Mouse (Mus musculus) ES-E14 (cell line): Measurements from ENCODE around the gene Il1r1. TPM values are rescaled to one million over a fixed set of nuclear protein-coding genes. Genes with fewer than 3 reads are reported as not detected.

Experiments
- DNase-seq: peaks from one replicate; pipeline ENCODE4 v3.0.0-alpha.2; 2013; ENCODE audit warnings: low read depth, low spot score
- H3K27ac ChIP-seq: 2 replicates; pipeline ENCODE4 v1.5.1; 2012; ENCODE audit warnings: low read depth, mild to moderate bottlenecking, low read length, moderate library complexity, mixed read lengths; ENCODE audit not compliant: poor library complexity, insufficient read depth, severe bottlenecking
- H3K36me3 ChIP-seq: 2 replicates; pipeline ENCODE4 v1.6.1; 2012; ENCODE audit warnings: mild to moderate bottlenecking, low read length, moderate library complexity, mixed read lengths; ENCODE audit not compliant: control insufficient read depth, poor library complexity, insufficient read depth, severe bottlenecking
- H3K4me1 ChIP-seq, 2 experiments: fragments of 150-350 bp in 1 of 2; sonication (generic) in 1 of 2; 2 replicates each; pipeline ENCODE4 v1.6.1; 2012; ENCODE audit warnings: low read length in 2 of 2, mild to moderate bottlenecking in 1 of 2, mixed read lengths in 1 of 2; ENCODE audit not compliant: control insufficient read depth in 2 of 2, insufficient read depth in 2 of 2, poor library complexity in 1 of 2
- H3K4me3 ChIP-seq, 2 experiments: fragments of 150-350 bp in 1 of 2; sonication (generic) in 1 of 2; 2 replicates each; pipeline ENCODE4 v1.5.1; 2012; ENCODE audit warnings: low read length in 2 of 2, low read depth in 1 of 2, mild to moderate bottlenecking in 1 of 2, mixed read lengths in 1 of 2; ENCODE audit not compliant: insufficient read depth in 1 of 2, poor library complexity in 1 of 2, severe bottlenecking in 1 of 2
- H3K9ac ChIP-seq: 2 replicates; pipeline ENCODE4 v1.6.1; 2012; ENCODE audit warnings: low read depth, mild to moderate bottlenecking, low read length, mixed read lengths; ENCODE audit not compliant: poor library complexity, insufficient read depth, severe bottlenecking
- H3K9me3 ChIP-seq: fragments of 150-350 bp; sonication (generic); 2 replicates; pipeline ENCODE4 v1.6.1; 2012; ENCODE audit warnings: low read depth, mild to moderate bottlenecking, low read length; ENCODE audit not compliant: control insufficient read depth, insufficient read depth
- CHD2 ChIP-seq: IDR thresholded peaks from 2 replicates; pipeline ENCODE4 v1.6.1; 2014; ENCODE audit warnings: mild to moderate bottlenecking, low read depth, low read length, inconsistent platforms
- HCFC1 ChIP-seq: IDR thresholded peaks from 2 replicates; pipeline ENCODE4 v1.6.1; 2012; ENCODE audit warnings: low read length, inconsistent platforms, borderline replicate concordance; ENCODE audit not compliant: insufficient read depth
- MAFK ChIP-seq: IDR thresholded peaks from 2 replicates; pipeline ENCODE4 v1.6.1; 2014; ENCODE audit warnings: mild to moderate bottlenecking, low read depth, low read length, inconsistent platforms; ENCODE audit not compliant: insufficient read depth
- ZC3H11A ChIP-seq: IDR thresholded peaks from 2 replicates; pipeline ENCODE4 v1.6.1; 2012; ENCODE audit warnings: low read depth, mild to moderate bottlenecking, inconsistent platforms, low read length, borderline replicate concordance
- ZNF384 ChIP-seq: IDR thresholded peaks from 2 replicates; pipeline ENCODE4 v1.6.1; 2012; ENCODE audit warnings: low read depth, low read length, inconsistent platforms
- in situ Hi-C, 2 experiments: fragments of 600-800 bp; cut with MboI; formaldehyde crosslinking; loops; one replicate each; pipeline ENCODE4 v1.15.1; 2025; ENCODE audit warnings: low sequenced_read_pairs in 2 of 2, inconsistent platforms in 1 of 2; ENCODE audit not compliant: unreplicated experiment in 2 of 2
- total RNA-seq: library from RNA; depleted of rRNA; stranded (reverse); fragments of 300-350 nt; gene quantifications from 2 replicates; pipeline ENCODE4 v1.2.3, GENCODE M21; 2012

Gene Il1r1
- total RNA-seq, 1 experiment: 0.36 TPM

- H3K36me3 ChIP-seq: no peaks in the 10 kb centered on the region
- no peaks in the 10 kb centered on the region for H3K4me1 ChIP-seq
- TF ChIP-seq ZC3H11A: no peak
- no peak for TF ChIP-seq MAFK
- TF ChIP-seq ZNF384: no peak
- no peak for TF ChIP-seq CHD2
- TF ChIP-seq HCFC1: no peak
- no peak for DNase-seq
- in situ Hi-C loops: no loop called here
- H3K9ac ChIP-seq: no peak overlapping the region
- H3K27ac ChIP-seq: no peak overlapping the region
- H3K9me3 ChIP-seq: no peaks in the 10 kb centered on the region
- no peak overlapping the region for H3K4me3 ChIP-seq
Observed at GRCm38 (mm10) chr1:40233621-40234020, 8.7 kb downstream of the Il1r1 start.

- Histone ChIP-seq H3K4me1 (no peaks in the 10 kb centered on the region), H3K9me3 (no peaks in the 10 kb centered on the region), H3K9ac (no peak overlapping the region), H3K27ac (no peak overlapping the region), H3K4me3 (no peak overlapping the region), H3K36me3 (no peaks in the 10 kb centered on the region)
- no peak for DNase-seq
- in situ Hi-C loops: no loop called here
- TF ChIP-seq CHD2 (no peak), ZC3H11A (no peak), MAFK (no peak)
Observed at GRCm38 (mm10) chr1:40235597-40236249, 10.8 kb downstream of the Il1r1 start.

DNA sequence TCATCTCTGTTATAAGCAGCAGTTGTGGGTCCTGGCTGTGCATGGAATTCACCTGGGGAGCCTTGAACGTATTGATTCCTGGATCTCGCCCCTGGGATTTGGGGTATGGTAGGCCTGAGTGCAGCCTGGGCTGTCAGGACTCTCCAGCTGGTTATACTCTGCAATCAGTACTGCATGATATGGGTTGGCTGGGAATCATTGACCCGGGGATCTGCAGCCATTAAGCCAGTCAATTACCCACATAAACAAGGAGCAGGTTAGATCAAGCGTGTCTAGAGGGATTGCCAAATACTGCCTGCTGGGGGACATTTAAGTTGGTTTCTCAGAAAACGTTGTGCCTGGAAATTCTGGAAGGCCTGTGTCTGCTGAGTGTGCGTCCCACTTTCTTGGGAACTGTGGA, 11.8 kb downstream of the Il1r1 start:
- no peak for TF ChIP-seq HCFC1
- TF ChIP-seq ZNF384: no peak
- TF ChIP-seq ZC3H11A: no peak
- no peak for TF ChIP-seq CHD2
- TF ChIP-seq MAFK: no peak

DNA sequence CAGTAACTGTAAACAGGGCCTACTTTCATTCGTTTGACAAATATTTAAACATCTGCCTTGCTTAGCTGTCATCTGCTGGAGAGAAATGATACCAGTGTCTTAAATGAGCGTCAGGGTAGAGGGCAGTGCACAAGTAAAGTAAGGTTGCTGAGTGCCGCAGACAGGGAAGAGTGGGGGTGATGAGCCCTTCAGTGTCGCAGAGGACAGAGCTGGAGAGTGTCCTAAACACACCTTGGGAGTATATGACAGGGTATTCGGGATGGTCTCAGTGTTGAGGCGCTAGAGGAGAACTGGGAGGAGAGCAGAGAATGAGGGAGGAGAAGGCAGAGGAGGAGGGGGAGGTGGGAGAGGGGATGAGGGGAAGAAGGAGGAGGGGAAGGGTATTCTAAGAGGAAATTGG, 12.2 kb downstream of the Il1r1 start:
- in situ Hi-C loops: no loop called here

More for the DNA sequence above, 11.8 kb downstream of the Il1r1 start:
- Histone ChIP-seq H3K9me3 (no peaks in the 10 kb centered on the region), H3K4me1 (no peaks in the 10 kb centered on the region), H3K36me3 (no peaks in the 10 kb centered on the region), H3K4me3 (no peak overlapping the region), H3K9ac (no peak overlapping the region), H3K27ac (no peak overlapping the region)
- no peak for DNase-seq
- in situ Hi-C loops: no loop called here

More for the DNA sequence above, 12.2 kb downstream of the Il1r1 start:
- Histone ChIP-seq H3K27ac (no peak overlapping the region), H3K4me3 (no peak overlapping the region), H3K9me3 (no peaks in the 10 kb centered on the region), H3K4me1 (no peaks in the 10 kb centered on the region), H3K9ac (no peak overlapping the region), H3K36me3 (no peaks in the 10 kb centered on the region)
- no peak for DNase-seq
- TF ChIP-seq ZNF384 (no peak), MAFK (no peak), CHD2 (no peak), ZC3H11A (no peak), HCFC1 (no peak)
